Mouse (Mus musculus) adrenal gland, adult 2 months (tissue): ENCODE results near the gene BC051019. TPM values are rescaled to one million over a fixed set of nuclear protein-coding genes. Genes with fewer than 3 reads are reported as not detected.

Experiments
- polyA plus RNA-seq: library from polyadenylated mRNA; depleted of rRNA; stranded (reverse); fragments of >200 nt; gene quantifications from 2 replicates; pipeline ENCODE4 v1.2.3, GENCODE M21; 2012; rRNA removed
- total RNA-seq, 2 experiments: library from RNA; stranded (reverse); gene quantifications; 2 replicates each; pipeline ENCODE4 v1.2.3; 2021

BC051019 gene
- total and polyA plus RNA-seq, 3 experiments: not detected

Other genes starting within 250 kb of the BC051019 start
- gene Trim66, start 215.7 kb downstream of the BC051019 start, total RNA-seq: under 1 TPM; 0.23 to 0.24 TPM
- 0.17 and 0.21 TPM in 2 replicates for gene Trim66, start 215.7 kb downstream of the BC051019 start, polyA plus RNA-seq
- 100 to 1,000 TPM; 240 to 258 TPM for gene Rpl27a, start 204.7 kb downstream of the BC051019 start, total RNA-seq
- gene Rpl27a, start 204.7 kb downstream of the BC051019 start, polyA plus RNA-seq: 245 and 268 TPM in 2 replicates
- gene St5, start 20.2 kb downstream of the BC051019 start, total RNA-seq: 10 to 100 TPM; 34.7 to 51.5 TPM
- 18.9 and 19.2 TPM in 2 replicates for gene St5, start 20.2 kb downstream of the BC051019 start, polyA plus RNA-seq
- 10 to 100 TPM; 22.1 to 26.9 TPM for gene Akip1, start 20.2 kb downstream of the BC051019 start, total RNA-seq
- gene Akip1, start 20.2 kb downstream of the BC051019 start, polyA plus RNA-seq: 5.5 and 6.0 TPM in 2 replicates
- gene Ascl3, start 7.9 kb upstream of the BC051019 start, total RNA-seq: not detected
- 0.63 and 1.4 TPM in 2 replicates for gene Ascl3, start 7.9 kb upstream of the BC051019 start, polyA plus RNA-seq
- 10 to 100 TPM; 41.5 to 51.5 TPM for gene Tmem9b, start 29.0 kb upstream of the BC051019 start, total RNA-seq
- gene Tmem9b, start 29.0 kb upstream of the BC051019 start, polyA plus RNA-seq: 17.5 and 17.6 TPM in 2 replicates
- gene Nrip3, start 58.2 kb upstream of the BC051019 start, total RNA-seq: 1 to 10 TPM; 1.1 to 1.4 TPM
- gene Nrip3, start 58.2 kb upstream of the BC051019 start, polyA plus RNA-seq: 0.06 and 2.3 TPM in 2 replicates
- under 1 TPM; 0.17 to 0.62 TPM for gene Scube2, start 141.8 kb upstream of the BC051019 start, total RNA-seq
- gene Scube2, start 141.8 kb upstream of the BC051019 start, polyA plus RNA-seq: 0.10 and 0.22 TPM in 2 replicates
- 100 to 1,000 TPM; 147 to 174 TPM for gene Dennd5a, start 236.6 kb upstream of the BC051019 start, total RNA-seq
- gene Dennd5a, start 236.6 kb upstream of the BC051019 start, polyA plus RNA-seq: 103 and 118 TPM in 2 replicates